Mouse (Mus musculus): ENCODE data around the gene Lrrc2. TPM values are rescaled to one million over a fixed set of nuclear protein-coding genes. Genes with fewer than 3 reads are reported as not detected.

Lrrc2 gene
- total and polyA plus RNA-seq, 3 experiments: 0.07 TPM; not detected in 2

- Histone ChIP-seq H3K9me3 (replicated peaks; ENCODE audit: insufficient read depth, low read length) (no peaks in the 10 kb centered on the region), H3K4me1 (ENCODE audit: control insufficient read depth in 1 of 2, insufficient read depth in 2 of 2, low read length in 2 of 2) (no peaks in the 10 kb centered on the region), H3K79me2 (ENCODE audit: control insufficient read depth, insufficient read depth, low read length, poor library complexity) (no peaks in the 10 kb centered on the region), H3K4me3 (ENCODE audit: control insufficient read depth in 1 of 2, insufficient read depth in 1 of 2, low read depth in 2 of 2, low read length in 2 of 2) (no peak overlapping the region), H3K27ac (ENCODE audit: control insufficient read depth, low read depth, low read length) (no peak overlapping the region), H3K9ac (ENCODE audit: control insufficient read depth, low read depth, low read length, poor library complexity, severe bottlenecking) (no peak overlapping the region), H3K36me3 (ENCODE audit: control insufficient read depth in 1 of 2, insufficient read depth in 2 of 2, low read length in 2 of 2) (no peaks in the 10 kb centered on the region), H3K27me3 (ENCODE audit: control insufficient read depth in 1 of 2, insufficient read depth in 2 of 2, low read length in 2 of 2) (no peaks in the 10 kb centered on the region)
- DNase-seq (ENCODE audit: low read depth, low spot score): no peak
- TF ChIP-seq MEF2A (IDR thresholded peaks at IDR 0.05; ENCODE audit: extremely low read depth, insufficient replicate concordance, low read depth, low read length, poor library complexity, severe bottlenecking): no peak
- TF ChIP-seq BHLHE40 (IDR thresholded peaks at IDR 0.05; ENCODE audit: borderline replicate concordance, low read depth, low read length): no peak
- no peak for TF ChIP-seq USF2 (IDR thresholded peaks at IDR 0.05; ENCODE audit: borderline replicate concordance in 1 of 2, insufficient read depth in 1 of 2, low read depth in 1 of 2, low read length in 2 of 2)
- no peak for TF ChIP-seq RAD21 (IDR thresholded peaks at IDR 0.05; ENCODE audit: low read depth, low read length)
- no peak for TF ChIP-seq TBP (IDR thresholded peaks at IDR 0.05; ENCODE audit: low read depth, low read length)
- TF ChIP-seq MYC (IDR thresholded peaks at IDR 0.05; ENCODE audit: low read depth, low read length): no peak
- no peak for TF ChIP-seq CHD1 (IDR thresholded peaks at IDR 0.05; ENCODE audit: low read depth, low read length)
- TF ChIP-seq MYB (IDR thresholded peaks at IDR 0.05; ENCODE audit: low read depth, low read length): no peak
- TF ChIP-seq ZMIZ1 (IDR thresholded peaks at IDR 0.05; ENCODE audit: low read depth, low read length): no peak
- TF ChIP-seq SMC3 (IDR thresholded peaks at IDR 0.05; ENCODE audit: low read depth, low read length): no peak
- no peak for TF ChIP-seq TAL1 (IDR thresholded peaks at IDR 0.05; ENCODE audit: low read length)
- no peak for TF ChIP-seq ZNF384 (IDR thresholded peaks at IDR 0.05; ENCODE audit: low read depth, low read length)
- TF ChIP-seq POLR2AphosphoS2 (IDR thresholded peaks at IDR 0.05; ENCODE audit: low read length): no peak
- no peak for TF ChIP-seq TCF12 (IDR thresholded peaks at IDR 0.05; ENCODE audit: low read depth, low read length)
- no peak for TF ChIP-seq POLR2A (IDR thresholded peaks at IDR 0.05; ENCODE audit: control insufficient read depth in 1 of 2, insufficient read depth in 1 of 2, low read depth in 1 of 2, low read length in 2 of 2, poor library complexity in 1 of 2)
- no peak for TF ChIP-seq GATA1 (IDR thresholded peaks at IDR 0.05; ENCODE audit: low read depth, low read length)
- no peak for TF ChIP-seq JUND (IDR thresholded peaks at IDR 0.05; ENCODE audit: low read depth, low read length)
Measured at GRCm38 (mm10) chr9:110985541-110985940, 34.2 kb downstream of the Lrrc2 start.

GRCm38 (mm10) chr9:110985951-110986350 lies 34.6 kb downstream of the Lrrc2 start:
- no peak for DNase-seq (ENCODE audit: low read depth, low spot score)
- Histone ChIP-seq H3K27me3 (ENCODE audit: control insufficient read depth in 1 of 2, insufficient read depth in 2 of 2, low read length in 2 of 2) (no peaks in the 10 kb centered on the region), H3K9ac (ENCODE audit: control insufficient read depth, low read depth, low read length, poor library complexity, severe bottlenecking) (no peak overlapping the region), H3K79me2 (ENCODE audit: control insufficient read depth, insufficient read depth, low read length, poor library complexity) (no peaks in the 10 kb centered on the region), H3K9me3 (replicated peaks; ENCODE audit: insufficient read depth, low read length) (no peaks in the 10 kb centered on the region), H3K4me1 (ENCODE audit: control insufficient read depth in 1 of 2, insufficient read depth in 2 of 2, low read length in 2 of 2) (no peaks in the 10 kb centered on the region), H3K36me3 (ENCODE audit: control insufficient read depth in 1 of 2, insufficient read depth in 2 of 2, low read length in 2 of 2) (no peaks in the 10 kb centered on the region), H3K27ac (ENCODE audit: control insufficient read depth, low read depth, low read length) (no peak overlapping the region), H3K4me3 (ENCODE audit: control insufficient read depth in 1 of 2, insufficient read depth in 1 of 2, low read depth in 2 of 2, low read length in 2 of 2) (no peak overlapping the region)
- TF ChIP-seq POLR2AphosphoS5 (IDR thresholded peaks at IDR 0.05; ENCODE audit: borderline replicate concordance, low read depth, low read length): no peak
- TF ChIP-seq UBTF (IDR thresholded peaks at IDR 0.05; ENCODE audit: borderline replicate concordance, insufficient read depth, low read depth, low read length): no peak
- TF ChIP-seq BHLHE40 (IDR thresholded peaks at IDR 0.05; ENCODE audit: borderline replicate concordance, low read depth, low read length): no peak
- no peak for TF ChIP-seq SIN3A (IDR thresholded peaks at IDR 0.05; ENCODE audit: low read length)

All from MEL (cell line).